ENCODE assay signal across 8 mouse cellular contexts in the genomic region with DNA sequence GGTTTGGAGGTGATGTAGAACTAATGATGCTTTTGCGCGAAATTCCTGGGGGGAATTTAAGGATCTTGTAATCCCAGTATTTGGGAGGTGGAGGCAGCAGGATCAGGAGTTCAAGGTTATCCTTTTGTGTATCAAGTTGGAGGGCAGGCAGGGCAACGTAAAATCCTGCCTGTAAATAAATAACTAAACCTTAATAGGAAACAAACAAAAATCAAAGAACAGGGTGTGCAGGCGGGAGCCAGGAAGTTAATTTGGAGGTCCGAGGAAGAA. TPM values are rescaled to one million over a fixed set of nuclear protein-coding genes. Genes with fewer than 3 reads are reported as not detected.
DNase-seq lines count a peak whose midpoint lies in the region; ATAC-seq and TF ChIP-seq lines count a peak whose summit lies in the region.

No protein-coding gene starts in this region.

- ATAC-seq in lung, embryonic 14.5 days (ENCODE audit: insufficient read depth), result no peak
- no peak for ATAC-seq in embryonic facial prominence, embryonic 15.5 days (ENCODE audit: insufficient number of reproducible peaks, low FRiP score, low TSS enrichment, low read depth)
- ATAC-seq in intestine, embryonic 16.5 days, result no peak
- no peak for ATAC-seq in neural tube, embryonic 13.5 days (ENCODE audit: low read depth)

- H3K9ac ChIP-seq in lung, embryonic 14.5 days, result peak overlapping the region; percentile 55
- H3K9ac ChIP-seq in embryonic facial prominence, embryonic 15.5 days, result peak overlapping the region; percentile 47
- peak overlapping the region; percentile 75 for H3K9ac ChIP-seq in intestine, embryonic 16.5 days (ENCODE audit: low read depth, low read length)
- peak overlapping the region; percentile 67 for H3K9ac ChIP-seq in neural tube, embryonic 13.5 days

- peak overlapping the region; percentile 57 for H3K4me3 ChIP-seq in lung, embryonic 14.5 days (ENCODE audit: low read depth, low read length)
- peak overlapping the region; percentile 76 for H3K4me3 ChIP-seq in embryonic facial prominence, embryonic 15.5 days (replicated peaks)
- H3K4me3 ChIP-seq in intestine, embryonic 16.5 days (ENCODE audit: low read length), result peak overlapping the region; percentile 79
- peak overlapping the region; percentile 62 for H3K4me3 ChIP-seq in neural tube, embryonic 13.5 days

- peaks cover 2% of the 10 kb centered on the region; the same call in 1 of the 2 replicates for H3K27me3 ChIP-seq in lung, embryonic 14.5 days (ENCODE audit: insufficient read depth, low read length)
- no peaks in the 10 kb centered on the region for H3K27me3 ChIP-seq in embryonic facial prominence, embryonic 15.5 days
- no peaks in the 10 kb centered on the region for H3K27me3 ChIP-seq in intestine, embryonic 16.5 days (replicated peaks; ENCODE audit: control insufficient read depth, insufficient read depth, low read length)
- H3K27me3 ChIP-seq in neural tube, embryonic 13.5 days, result no peaks in the 10 kb centered on the region

- H3K36me3 ChIP-seq in lung, embryonic 14.5 days (ENCODE audit: insufficient read depth), result peaks cover 28% of the 10 kb centered on the region
- H3K36me3 ChIP-seq in embryonic facial prominence, embryonic 15.5 days, result peaks cover 23% of the 10 kb centered on the region; the same call in 1 of the 2 replicates
- 0 out of 2 replicates have a peak, but pooled peaks cover 7% of the 10 kb centered on the region for H3K36me3 ChIP-seq in intestine, embryonic 16.5 days (ENCODE audit: control insufficient read depth, insufficient read depth, low read length)
- peaks cover 34% of the 10 kb centered on the region for H3K36me3 ChIP-seq in neural tube, embryonic 13.5 days

- DNase-seq in lung, embryonic 14.5 days, result no peak
- DNase-seq in lung, adult 18-20 months, result no peak
- no peak for DNase-seq in left cerebral cortex, adult 18-20 months (ENCODE audit: low spot score in 2 of 2)
- DNase-seq in layer of hippocampus, adult 18-20 months (ENCODE audit: low spot score in 2 of 2), result no peak
- no peak for DNase-seq in urinary bladder, postnatal 36 days (ENCODE audit: low spot score in 2 of 2)

- WGBS in lung, embryonic 14.5 days, result 14% methylated on average over 5 of the region's 5 CpGs
- 17% methylated on average over 5 of the region's 5 CpGs for WGBS in embryonic facial prominence, embryonic 15.5 days
- WGBS in intestine, embryonic 16.5 days, result 14% methylated on average over 5 of the region's 5 CpGs
- 18% methylated on average over 5 of the region's 5 CpGs for WGBS in neural tube, embryonic 13.5 days

- H3K4me1 ChIP-seq in lung, embryonic 14.5 days (ENCODE audit: insufficient read depth), result no peaks in the 10 kb centered on the region
- peaks cover 15% of the 10 kb centered on the region; the same call in 1 of the 2 replicates for H3K4me1 ChIP-seq in embryonic facial prominence, embryonic 15.5 days
- peaks cover 7% of the 10 kb centered on the region; the same call in 1 of the 2 replicates for H3K4me1 ChIP-seq in intestine, embryonic 16.5 days (ENCODE audit: control insufficient read depth, insufficient read depth, low read length)
- H3K4me1 ChIP-seq in neural tube, embryonic 13.5 days (replicated peaks), result peaks cover 12% of the 10 kb centered on the region

- H3K27ac ChIP-seq in lung, embryonic 14.5 days (ENCODE audit: low read depth), result no peak overlapping the region
- H3K27ac ChIP-seq in embryonic facial prominence, embryonic 15.5 days (replicated peaks), result no peak overlapping the region; the same call in 1 of the 2 replicates
- H3K27ac ChIP-seq in intestine, embryonic 16.5 days (ENCODE audit: low read length), result peak overlapping the region; percentile 71; the same call in 1 of the 2 replicates
- H3K27ac ChIP-seq in neural tube, embryonic 13.5 days (replicated peaks), result no peak overlapping the region

- H3K4me2 ChIP-seq in lung, embryonic 14.5 days, result peak overlapping the region; percentile 69
- peak overlapping the region; percentile 74 for H3K4me2 ChIP-seq in embryonic facial prominence, embryonic 15.5 days (replicated peaks)
- H3K4me2 ChIP-seq in intestine, embryonic 16.5 days (ENCODE audit: low read depth, low read length), result peak overlapping the region; percentile 67
- H3K4me2 ChIP-seq in neural tube, embryonic 13.5 days, result peak overlapping the region; percentile 66

- no peak for TF ChIP-seq CTCF in lung, embryonic 14.5 days (IDR thresholded peaks at IDR 0.05; ENCODE audit: low read depth)

- no peaks in the 10 kb centered on the region for H3K9me3 ChIP-seq in lung, embryonic 14.5 days (ENCODE audit: low read depth, low read length)
- H3K9me3 ChIP-seq in embryonic facial prominence, embryonic 15.5 days (replicated peaks), result no peaks in the 10 kb centered on the region
- no peaks in the 10 kb centered on the region for H3K9me3 ChIP-seq in intestine, embryonic 16.5 days (ENCODE audit: control insufficient read depth, low read length)
- no peaks in the 10 kb centered on the region for H3K9me3 ChIP-seq in neural tube, embryonic 13.5 days

RNA-seq across cellular contexts. Expression of a gene that starts 0.4 kb away (rescaled TPM):
- polyA plus RNA-seq in lung, embryonic 14.5 days (2014; fragmentation: Nextera tagmentation; extraction: Ambion mirVana), result 27.8 and 33.5 TPM in 2 replicates
- 30.6 and 33.8 TPM in 2 replicates for polyA plus RNA-seq in embryonic facial prominence, embryonic 15.5 days (2015; fragmentation: Nextera tagmentation; extraction: Ambion mirVana)
- polyA plus RNA-seq in intestine, embryonic 16.5 days (2015; fragmentation: Nextera tagmentation; extraction: Ambion mirVana), result 41.8 and 43.4 TPM in 2 replicates
- 35.3 and 42.2 TPM in 2 replicates for polyA plus RNA-seq in neural tube, embryonic 13.5 days (2015; fragmentation: Nextera tagmentation; extraction: Ambion mirVana)
- 10 to 100 TPM; 49.6 to 52.2 TPM for total RNA-seq in left cerebral cortex, adult 18-20 months (2021)
- 10 to 100 TPM; 50.5 to 53.9 TPM for total RNA-seq in layer of hippocampus, adult 18-20 months (2021)

RNA-seq across cellular contexts. Expression of a gene that starts 4.0 kb away (rescaled TPM):
- polyA plus RNA-seq in lung, embryonic 14.5 days (2014; fragmentation: Nextera tagmentation; extraction: Ambion mirVana), result not detected in 2 replicates
- polyA plus RNA-seq in embryonic facial prominence, embryonic 15.5 days (2015; fragmentation: Nextera tagmentation; extraction: Ambion mirVana), result not detected in 2 replicates
- 31.8 and 43.6 TPM in 2 replicates for polyA plus RNA-seq in intestine, embryonic 16.5 days (2015; fragmentation: Nextera tagmentation; extraction: Ambion mirVana)
- polyA plus RNA-seq in neural tube, embryonic 13.5 days (2015; fragmentation: Nextera tagmentation; extraction: Ambion mirVana), result not detected in 2 replicates
- not detected for total RNA-seq in left cerebral cortex, adult 18-20 months (2021)
- total RNA-seq in layer of hippocampus, adult 18-20 months (2021), result under 1 TPM in 1 of 2 experiments, not detected in 1; 0.38 TPM

RNA-seq across cellular contexts. Expression of a gene that starts 6.8 kb away (rescaled TPM):
- polyA plus RNA-seq in lung, embryonic 14.5 days (2014; fragmentation: Nextera tagmentation; extraction: Ambion mirVana), result 3.5 and 4.0 TPM in 2 replicates
- polyA plus RNA-seq in embryonic facial prominence, embryonic 15.5 days (2015; fragmentation: Nextera tagmentation; extraction: Ambion mirVana), result 13.5 and 13.8 TPM in 2 replicates
- polyA plus RNA-seq in intestine, embryonic 16.5 days (2015; fragmentation: Nextera tagmentation; extraction: Ambion mirVana), result 6.8 and 7.5 TPM in 2 replicates
- polyA plus RNA-seq in neural tube, embryonic 13.5 days (2015; fragmentation: Nextera tagmentation; extraction: Ambion mirVana), result 2.9 and 6.3 TPM in 2 replicates
- 1 to 10 TPM in 1 of 2 experiments, under 1 TPM in 1; 0.86 to 1.0 TPM for total RNA-seq in left cerebral cortex, adult 18-20 months (2021)
- 1 to 10 TPM in 1 of 2 experiments, under 1 TPM in 1; 0.61 to 1.3 TPM for total RNA-seq in layer of hippocampus, adult 18-20 months (2021)

RNA-seq across cellular contexts. Expression of a gene that starts 39.1 kb away (rescaled TPM):
- 40.2 and 42.1 TPM in 2 replicates for polyA plus RNA-seq in lung, embryonic 14.5 days (2014; fragmentation: Nextera tagmentation; extraction: Ambion mirVana)
- polyA plus RNA-seq in embryonic facial prominence, embryonic 15.5 days (2015; fragmentation: Nextera tagmentation; extraction: Ambion mirVana), result 55.3 and 64.7 TPM in 2 replicates
- 49.3 and 50.9 TPM in 2 replicates for polyA plus RNA-seq in intestine, embryonic 16.5 days (2015; fragmentation: Nextera tagmentation; extraction: Ambion mirVana)
- polyA plus RNA-seq in neural tube, embryonic 13.5 days (2015; fragmentation: Nextera tagmentation; extraction: Ambion mirVana), result 45.9 and 50.7 TPM in 2 replicates
- 10 to 100 TPM; 35.7 to 40.7 TPM for total RNA-seq in left cerebral cortex, adult 18-20 months (2021)
- total RNA-seq in layer of hippocampus, adult 18-20 months (2021), result 10 to 100 TPM; 37.0 to 41.2 TPM

RNA-seq across cellular contexts. Expression of a gene that starts 39.3 kb away (rescaled TPM):
- polyA plus RNA-seq in lung, embryonic 14.5 days (2014; fragmentation: Nextera tagmentation; extraction: Ambion mirVana), result 72.3 and 79.7 TPM in 2 replicates
- polyA plus RNA-seq in embryonic facial prominence, embryonic 15.5 days (2015; fragmentation: Nextera tagmentation; extraction: Ambion mirVana), result 70.1 and 71.3 TPM in 2 replicates
- 82.6 and 87.2 TPM in 2 replicates for polyA plus RNA-seq in intestine, embryonic 16.5 days (2015; fragmentation: Nextera tagmentation; extraction: Ambion mirVana)
- 41.8 and 45.1 TPM in 2 replicates for polyA plus RNA-seq in neural tube, embryonic 13.5 days (2015; fragmentation: Nextera tagmentation; extraction: Ambion mirVana)
- 10 to 100 TPM; 23.5 to 24.4 TPM for total RNA-seq in left cerebral cortex, adult 18-20 months (2021)
- 10 to 100 TPM; 25.8 to 30.4 TPM for total RNA-seq in layer of hippocampus, adult 18-20 months (2021)

Comparison
In these comparisons a context has a peak if more than half of its experiments do, and no peak if none do; other contexts are left out.
1. RNA of a gene that starts 4.0 kb away (polyA plus RNA-seq): 31.8 to 43.6 TPM in intestine, embryonic 16.5 days; not detected in neural tube, embryonic 13.5 days, not detected in lung, embryonic 14.5 days and not detected in embryonic facial prominence, embryonic 15.5 days; every median in the first group is over 10 times any median in the second.
2. Peak in every context shown above with its lines, with median percentiles within 50 percentile points of each other: H3K4me2 ChIP-seq, H3K4me3 ChIP-seq and H3K9ac ChIP-seq.